Mouse (Mus musculus): ENCODE results near the gene Slc7a6os.

DNA sequence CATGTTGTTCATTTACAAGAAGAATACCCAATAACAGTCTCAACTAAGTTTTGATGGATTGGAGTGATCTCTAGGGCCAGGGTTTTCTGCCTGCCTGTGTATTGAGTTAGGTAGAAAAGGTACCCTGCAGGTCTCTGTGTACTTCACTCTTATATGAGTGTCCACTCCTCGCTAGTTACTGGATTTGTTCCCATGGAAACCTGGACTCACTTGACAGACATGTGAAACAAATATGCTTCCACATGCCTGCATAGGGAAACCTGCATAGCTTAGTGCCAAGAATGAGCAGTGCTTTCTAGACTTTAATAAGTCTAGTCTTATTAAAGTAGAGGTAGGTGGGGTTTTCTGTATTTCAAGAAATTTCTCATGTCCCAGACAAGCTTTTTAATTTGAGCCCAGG lies 33.8 kb downstream of the Slc7a6os start:
- TF ChIP-seq CTCF (conservative IDR thresholded peaks at IDR 0.05 in 1 of 2, IDR thresholded peaks at IDR 0.05 in 1 of 2; ENCODE audit: low read depth in 2 of 2, low read length in 2 of 2): no peak
- no peak for TF ChIP-seq CHD1 (IDR thresholded peaks at IDR 0.05; ENCODE audit: low read depth, low read length)
- TF ChIP-seq POLR2A (IDR thresholded peaks at IDR 0.05; ENCODE audit: low read depth, low read length): no peak
- no peak for TF ChIP-seq NELFE (IDR thresholded peaks at IDR 0.05; ENCODE audit: low read depth, low read length)
- TF ChIP-seq GABPA (IDR thresholded peaks at IDR 0.05; ENCODE audit: insufficient replicate concordance, low read depth, low read length): no peak
- TF ChIP-seq USF1 (IDR thresholded peaks at IDR 0.05; ENCODE audit: low read depth, low read length): no peak
- TF ChIP-seq ZKSCAN1 (IDR thresholded peaks at IDR 0.05; ENCODE audit: borderline replicate concordance, low read depth, low read length): no peak
- TF ChIP-seq USF2 (conservative IDR thresholded peaks at IDR 0.05; ENCODE audit: low read depth, low read length): no peak
- no peak for TF ChIP-seq RCOR1 (conservative IDR thresholded peaks at IDR 0.05; ENCODE audit: low read depth, low read length)

All from CH12.LX (cell line).